Mouse (Mus musculus): ENCODE results near the gene Mpl. TPM values are rescaled to one million over a fixed set of nuclear protein-coding genes. Genes with fewer than 3 reads are reported as not detected.

The Mpl gene
- total RNA-seq, 1 experiment from 2014 or later = 1.7 TPM

Other genes with a start within 250 kb of the Mpl start
- 0.23 and 0.49 TPM in 2 replicates for gene Ptprf, start 166.1 kb downstream of the Mpl start, total RNA-seq (2017)
- gene Szt2, start 48.2 kb downstream of the Mpl start, total RNA-seq (2017) = 15.8 and 17.5 TPM in 2 replicates
- 85.8 and 105 TPM in 2 replicates for gene Med8, start 48.2 kb downstream of the Mpl start, total RNA-seq (2017)
- gene Elovl1, start 29.4 kb downstream of the Mpl start, total RNA-seq (2017) = 59.4 and 60.7 TPM in 2 replicates
- gene Cdc20, start 20.2 kb downstream of the Mpl start, total RNA-seq (2017) = 2.3 and 2.7 TPM in 2 replicates
- not detected in 2 replicates for gene Tie1, start 32.5 kb upstream of the Mpl start, total RNA-seq (2017)
- gene 2610528J11Rik, start 69.5 kb upstream of the Mpl start, total RNA-seq (2017) = not detected in 2 replicates
- 0.35 and 1.1 TPM in 2 replicates for gene Tmem125, start 86.5 kb upstream of the Mpl start, total RNA-seq (2017)
- 0.35 and 0.37 TPM in 2 replicates for gene Cfap57, start 163.3 kb upstream of the Mpl start, total RNA-seq (2017)
- gene Ebna1bp2, start 163.3 kb upstream of the Mpl start, total RNA-seq (2017) = 60.6 and 63.4 TPM in 2 replicates
- gene Olfr62, start 201.4 kb upstream of the Mpl start, total RNA-seq (2017) = 0.23 TPM in 1 of 2 replicates, not detected in the other
- gene Olfr1342, start 235.2 kb upstream of the Mpl start, total RNA-seq (2017) = not detected in 2 replicates
- not detected in 2 replicates for gene Olfr1341, start 246.0 kb upstream of the Mpl start, total RNA-seq (2017)

Measured in neutrophil, adult 5-6 weeks (primary cell).